Mouse (Mus musculus) liver, postnatal 0 days (tissue): ENCODE results near the gene Fcrla.

Experiments used
- CTCF ChIP-seq: sonication (generic); IDR thresholded peaks from 2 replicates; pipeline ENCODE4 v1.5.1; 2016; ENCODE audit warnings: antibody characterized with exemption, low read depth
- EP300 ChIP-seq: IDR thresholded peaks from 2 replicates; pipeline ENCODE4 v1.6.1; 2016; ENCODE audit warnings: antibody characterized with exemption, low read depth, mild to moderate bottlenecking

DNA sequence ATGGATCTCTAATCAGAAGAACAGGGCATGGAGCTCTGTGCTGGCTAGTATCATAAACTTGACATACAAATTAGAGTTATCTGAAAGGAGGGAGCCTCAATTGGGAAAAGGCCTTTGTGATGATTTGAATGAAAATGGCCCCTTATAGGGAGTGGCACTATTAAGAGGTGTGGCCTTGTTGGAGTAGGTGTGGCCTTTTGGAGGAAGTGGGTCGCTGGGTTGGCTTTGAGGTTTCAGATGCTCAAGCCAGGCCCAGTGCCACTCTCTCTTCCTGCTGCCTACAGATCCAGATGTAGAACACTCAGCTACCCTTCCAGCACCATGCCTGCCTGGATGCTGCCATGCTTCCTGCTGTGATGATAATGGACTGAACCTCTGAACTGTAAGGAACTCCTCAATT lies 41.2 kb upstream of the Fcrla start:
- TF ChIP-seq CTCF: no peak
- no peak for TF ChIP-seq EP300
